Mouse (Mus musculus) spleen, postnatal 10 days (tissue): ENCODE measurements around the gene Tbc1d9.
"Not testable (repeated sequence)": the region's sequence is repeated elsewhere in the genome, so short reads cannot be mapped to it uniquely, and the experiment has no call there.

Experiments used
- DNase-seq, 2 experiments: peaks; one replicate each; pipeline ENCODE4 v3.0.0; 2021 to 2022; ENCODE audit warnings: low spot score in 2 of 2

Tbc1d9 gene

DNA sequence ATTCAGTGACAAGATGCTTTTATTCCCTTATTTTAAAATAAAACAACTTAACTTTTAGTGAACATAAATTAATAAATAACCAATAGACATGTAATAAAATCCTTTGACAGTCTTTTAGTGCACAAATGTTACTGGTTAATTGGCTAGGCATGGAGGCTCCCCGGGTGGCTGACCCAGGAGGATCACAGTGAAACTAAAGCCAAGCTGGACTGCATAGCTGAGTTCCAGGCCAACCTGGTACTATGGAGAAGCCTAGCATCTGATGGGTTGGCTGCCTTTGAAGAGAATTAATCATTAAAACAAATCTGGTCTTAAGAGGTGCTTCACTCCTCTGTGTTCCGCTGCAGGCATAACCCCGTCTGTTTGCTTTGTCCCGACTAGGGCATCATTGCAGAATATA is 67.9 kb downstream of the Tbc1d9 start:
- no peak for DNase-seq

DNA sequence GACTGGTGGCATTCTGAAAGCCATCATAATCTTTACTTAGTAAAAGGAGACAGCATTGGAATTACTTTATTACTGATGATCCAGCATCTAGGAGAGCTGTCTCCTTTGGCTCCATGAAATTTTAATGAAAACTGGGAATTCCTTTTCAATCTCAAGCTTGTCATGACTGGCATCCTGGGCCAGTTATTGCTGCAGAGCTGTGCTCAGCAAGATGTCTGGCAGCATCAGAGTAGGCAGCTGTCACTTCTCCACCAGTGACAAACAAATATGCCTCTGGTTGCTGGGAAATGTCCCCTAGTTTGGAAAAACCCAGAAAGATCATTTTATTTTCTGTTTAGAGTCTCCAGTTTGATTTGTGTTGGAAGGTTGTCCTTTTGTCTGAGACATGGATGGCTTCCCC is 74.2 kb downstream of the Tbc1d9 start:
- no peak for DNase-seq

DNA sequence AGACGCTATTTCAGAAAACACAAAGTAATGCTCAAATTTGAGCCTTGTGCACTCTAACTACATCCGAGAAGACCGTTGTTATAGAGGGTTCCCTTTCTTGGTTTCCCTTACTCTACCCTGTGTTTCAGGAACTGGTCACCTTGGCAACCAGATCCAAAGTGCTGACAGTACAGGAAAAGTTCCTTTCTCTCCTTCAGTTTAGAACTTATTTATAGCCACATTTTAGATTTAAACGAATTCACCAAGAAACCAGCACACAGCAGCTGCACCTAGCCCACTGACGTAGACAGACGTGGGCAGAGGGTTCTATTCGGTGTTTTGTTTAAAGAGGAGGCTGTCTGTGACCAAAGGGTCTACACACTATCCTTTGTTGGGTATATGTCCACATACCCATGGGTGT is 79.0 kb downstream of the Tbc1d9 start:
- no peak for DNase-seq

DNA sequence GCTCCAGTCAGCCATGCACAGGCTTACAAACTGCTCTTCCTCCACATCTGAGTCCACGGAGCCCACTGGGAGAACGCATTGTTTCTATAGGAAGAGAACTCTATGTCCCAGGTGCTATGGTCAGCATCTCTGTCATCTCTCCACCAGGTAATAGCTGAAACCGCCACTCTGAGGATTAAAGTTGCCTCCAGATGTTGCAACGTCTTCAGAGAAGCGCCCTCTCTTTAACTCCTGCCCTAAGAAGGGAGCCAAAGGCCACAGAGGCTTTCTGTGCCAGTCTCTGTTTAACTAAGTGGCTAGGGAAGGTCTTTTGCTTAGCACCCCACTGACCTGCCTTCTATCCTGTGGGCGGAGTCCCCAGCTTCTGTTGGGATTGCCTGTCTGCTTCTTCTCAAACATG is 85.7 kb downstream of the Tbc1d9 start:
- DNase-seq: no peak

DNA sequence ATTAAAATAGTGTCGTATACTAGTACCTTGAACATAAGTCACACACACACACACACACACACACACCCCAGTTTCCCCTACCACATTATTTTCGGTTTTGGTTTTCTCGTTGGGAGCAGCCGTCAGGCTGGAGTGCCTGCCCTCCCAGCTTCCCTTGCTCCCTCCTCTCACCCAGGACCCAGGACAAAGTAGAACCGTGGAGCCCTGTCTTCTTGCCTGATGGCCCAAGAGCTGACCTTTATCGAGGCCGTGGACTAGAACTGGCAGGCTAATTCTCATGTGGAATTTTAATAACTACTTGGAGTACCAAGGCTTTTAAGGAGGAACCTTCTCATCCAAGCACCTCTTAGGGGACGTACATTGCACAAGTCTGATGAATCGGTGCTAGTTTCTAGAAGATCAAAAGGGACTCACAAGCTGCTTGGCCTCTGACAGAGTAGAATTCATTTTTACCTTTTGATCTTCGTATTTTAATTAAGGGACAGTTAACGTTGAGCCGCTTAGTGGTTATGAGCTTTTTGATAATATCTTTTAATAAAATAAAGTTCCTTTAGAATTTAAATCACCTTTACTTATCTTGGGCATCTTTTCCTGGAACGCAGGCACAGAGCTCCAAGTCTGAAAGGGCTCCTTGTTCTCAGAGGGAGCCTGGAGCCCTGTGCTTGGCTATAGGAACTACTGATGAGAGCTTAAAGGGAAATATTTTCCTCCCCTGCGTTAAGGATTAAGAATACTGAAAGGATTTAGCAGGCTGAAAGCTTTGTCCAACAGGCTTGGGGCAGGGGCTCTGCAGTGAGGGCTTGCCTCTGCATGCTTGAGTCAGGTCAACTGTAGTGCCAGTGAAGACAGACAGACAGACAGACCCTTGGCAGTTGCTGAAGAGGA is 86.5 kb downstream of the Tbc1d9 start:
- no peak for DNase-seq

DNA sequence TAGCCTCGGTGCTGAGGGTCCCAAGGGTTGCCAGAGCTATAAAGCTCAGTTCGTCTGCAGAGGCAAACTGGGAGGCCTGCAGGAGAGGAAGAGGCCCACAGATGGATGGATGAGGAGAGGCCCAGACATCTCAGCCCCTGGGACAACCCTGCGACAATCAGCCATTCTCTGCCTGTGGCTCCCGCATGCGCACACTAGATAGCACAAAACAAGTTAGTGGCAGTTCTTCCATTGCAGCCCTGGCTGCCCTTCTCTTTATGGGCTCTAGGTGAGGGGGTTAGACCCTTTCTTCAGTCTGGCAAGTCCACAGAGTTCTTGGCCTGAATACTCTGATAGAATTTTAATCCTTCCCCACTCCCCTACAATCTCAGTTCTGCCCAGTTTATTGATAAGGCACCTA is 87.6 kb downstream of the Tbc1d9 start:
- no peak for DNase-seq

DNA sequence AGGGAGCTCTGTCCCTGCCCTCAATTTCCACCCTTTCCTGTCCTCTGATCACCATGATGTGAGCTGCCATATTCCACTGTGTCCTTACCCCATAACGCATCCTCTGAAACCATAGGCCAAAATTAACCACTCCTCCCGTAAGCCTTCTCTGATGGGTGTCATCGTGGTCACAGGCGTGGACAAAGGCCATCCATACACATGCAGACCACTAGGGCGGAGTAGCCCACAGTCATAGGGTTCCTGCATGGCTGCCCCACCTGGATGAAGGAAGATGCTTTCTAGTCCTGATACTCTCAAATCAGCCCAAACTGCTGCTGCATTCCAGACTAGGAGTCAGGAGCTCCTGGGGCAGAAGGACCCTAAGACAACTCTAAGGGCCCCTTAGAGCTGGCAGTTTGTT is 92.5 kb downstream of the Tbc1d9 start:
- DNase-seq: no peak

DNA sequence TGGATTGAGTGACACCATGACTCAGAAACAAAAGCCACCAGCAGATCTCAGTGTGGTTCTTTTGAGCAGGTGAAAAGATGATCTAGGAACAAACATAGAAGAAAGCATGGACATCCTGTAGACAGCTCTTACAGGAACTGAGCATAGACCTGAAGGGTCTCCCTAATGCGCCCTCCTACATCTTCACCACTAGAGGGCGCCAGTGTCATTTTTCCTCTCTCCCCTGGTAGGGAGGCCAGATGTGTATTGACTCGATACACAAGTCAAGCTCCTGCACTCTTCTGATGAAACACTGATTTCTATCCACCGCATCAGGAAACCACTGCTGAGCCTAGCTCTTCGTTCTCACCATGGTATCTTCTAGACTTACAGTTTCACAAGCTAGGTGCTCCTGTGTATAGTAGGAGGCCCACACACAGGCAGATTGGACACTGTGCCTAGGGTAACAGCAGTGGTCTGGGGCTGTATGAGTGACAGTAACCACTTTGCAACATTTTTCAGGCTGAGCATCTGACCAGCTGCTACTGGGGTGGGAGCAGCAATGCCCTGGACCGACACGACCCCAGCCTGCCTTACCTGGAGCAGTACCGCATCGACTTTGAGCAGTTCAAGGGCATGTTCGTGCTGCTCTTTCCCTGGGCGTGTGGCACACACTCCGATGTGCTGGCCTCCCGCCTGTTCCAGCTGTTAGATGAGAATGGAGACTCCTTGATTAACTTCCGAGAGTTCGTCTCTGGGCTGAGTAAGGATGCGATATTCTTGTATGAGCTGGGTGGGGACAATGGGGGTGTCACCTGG is 95.5 kb downstream of the Tbc1d9 start:
- DNase-seq: peak; percentile 41 to 67

DNA sequence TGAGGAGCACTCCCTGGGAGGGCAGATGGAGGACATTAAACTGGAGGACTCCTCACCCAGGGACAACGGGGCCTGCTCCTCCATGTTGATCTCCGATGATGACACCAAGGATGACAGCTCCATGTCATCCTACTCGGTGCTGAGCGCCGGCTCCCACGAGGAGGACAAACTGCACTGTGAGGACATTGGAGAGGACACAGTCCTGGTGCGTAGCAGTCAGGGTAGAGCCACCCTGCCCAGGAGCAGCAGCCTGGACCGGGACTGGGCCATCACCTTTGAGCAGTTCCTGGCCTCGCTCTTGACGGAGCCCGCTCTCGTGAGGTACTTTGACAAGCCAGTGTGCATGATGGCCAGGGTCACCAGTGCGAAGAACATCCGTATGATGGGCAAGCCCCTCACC is 106.0 kb downstream of the Tbc1d9 start:
- no peak for DNase-seq

DNA sequence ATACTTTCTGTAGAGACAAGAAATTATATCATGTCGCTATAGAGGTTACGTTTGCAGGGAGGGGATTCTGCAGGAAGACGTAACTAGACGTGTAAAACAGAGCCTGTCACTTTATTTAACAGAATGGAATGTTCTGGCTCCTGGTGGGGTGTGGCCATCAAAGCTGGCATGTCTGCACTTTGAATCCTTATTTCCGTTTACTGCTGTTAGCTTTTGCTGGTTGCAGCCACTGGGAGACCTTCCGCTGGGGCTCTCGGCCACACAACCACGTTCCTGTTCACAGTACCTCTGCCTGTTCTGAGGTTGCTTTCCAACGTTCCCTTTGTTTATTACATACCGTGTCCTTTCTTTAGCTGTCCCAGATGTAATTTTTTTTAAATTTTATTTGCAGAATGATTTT is 107.3 kb downstream of the Tbc1d9 start:
- DNase-seq: no peak

DNA sequence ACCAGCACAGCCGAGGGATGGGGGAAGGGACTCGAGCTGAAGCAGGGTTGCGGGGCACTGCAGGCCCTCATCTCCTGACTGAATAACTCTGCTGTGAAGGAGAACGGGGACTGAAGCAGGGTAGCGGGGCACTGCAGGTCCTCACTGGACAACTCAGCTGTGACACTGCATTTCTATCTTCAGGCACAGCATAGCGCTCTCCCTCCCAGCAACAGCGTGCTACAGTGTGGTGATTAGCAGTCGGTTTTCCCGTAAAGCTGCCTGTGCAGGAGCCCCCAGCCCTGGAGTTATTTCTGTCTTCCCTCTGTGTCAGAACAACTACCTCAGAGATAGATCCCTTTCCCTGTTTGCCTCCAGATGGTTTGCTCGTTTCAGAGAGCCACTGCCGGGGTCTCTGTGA is 109.3 kb downstream of the Tbc1d9 start:
- DNase-seq: no peak

DNA sequence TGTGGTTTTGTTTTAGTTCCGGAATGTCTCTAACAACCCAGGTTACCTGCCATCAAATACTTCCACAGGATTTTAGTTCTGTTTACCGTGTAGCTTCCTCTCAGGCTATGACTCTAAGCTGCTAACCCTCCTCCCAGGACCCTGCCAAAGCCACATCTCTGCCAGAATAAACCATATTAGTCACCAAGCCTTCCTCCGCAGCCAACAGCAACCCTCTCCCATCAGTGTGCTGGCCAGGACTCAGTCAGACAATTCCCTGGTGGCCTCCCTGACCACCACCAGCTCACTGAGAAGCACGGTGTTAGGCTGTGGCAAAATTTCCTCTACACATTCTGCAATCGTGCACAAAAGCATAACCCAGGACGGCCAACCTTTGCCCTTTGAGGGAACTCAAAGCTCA is 113.3 kb downstream of the Tbc1d9 start:
- no peak for DNase-seq

DNA sequence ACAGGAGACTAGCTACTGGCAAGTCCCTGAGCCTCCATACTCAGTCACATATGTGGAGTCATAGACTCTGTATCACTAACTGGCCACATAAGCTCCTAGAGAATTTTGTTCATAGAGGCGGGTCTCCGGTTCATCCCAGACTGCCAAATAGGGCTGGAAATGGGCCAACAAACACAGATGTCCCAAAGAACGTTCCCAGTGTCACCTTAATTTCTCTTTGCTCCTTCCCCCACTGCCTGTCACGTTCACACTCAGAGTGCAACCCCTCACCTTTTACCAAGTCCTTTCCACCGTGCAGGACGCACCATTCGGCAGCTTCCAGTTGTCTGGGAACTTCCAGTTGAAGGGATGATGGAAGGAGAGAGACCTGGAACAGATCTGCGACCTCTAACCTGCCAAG is 120.2 kb downstream of the Tbc1d9 start:
- DNase-seq: no peak

DNA sequence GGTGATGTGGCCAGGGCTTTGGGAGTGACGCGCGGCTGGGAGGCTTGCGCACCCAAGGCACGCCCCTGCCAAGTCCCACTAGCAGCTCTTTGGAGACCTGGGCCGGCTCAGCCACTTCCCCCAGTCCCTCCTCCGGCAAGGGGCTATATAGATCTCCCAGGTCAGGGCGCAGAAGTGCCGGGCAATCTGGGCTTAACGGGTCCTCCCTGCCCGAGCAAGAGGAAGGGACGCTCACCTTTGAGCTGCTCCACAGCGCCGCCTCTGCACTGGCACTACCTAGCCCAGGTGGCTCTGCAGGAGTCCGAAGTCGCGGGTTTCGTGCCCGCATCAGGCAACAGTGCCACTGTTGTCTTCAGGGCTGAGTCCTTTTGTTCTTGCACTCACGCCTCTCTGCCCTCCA is 125.0 kb downstream of the Tbc1d9 start, which contains the start of gene Ucp1:
Gene Ucp1 (plus strand): TSS at position 177 of the 400 bp plus-strand sequence.
- DNase-seq: no peak

DNA sequence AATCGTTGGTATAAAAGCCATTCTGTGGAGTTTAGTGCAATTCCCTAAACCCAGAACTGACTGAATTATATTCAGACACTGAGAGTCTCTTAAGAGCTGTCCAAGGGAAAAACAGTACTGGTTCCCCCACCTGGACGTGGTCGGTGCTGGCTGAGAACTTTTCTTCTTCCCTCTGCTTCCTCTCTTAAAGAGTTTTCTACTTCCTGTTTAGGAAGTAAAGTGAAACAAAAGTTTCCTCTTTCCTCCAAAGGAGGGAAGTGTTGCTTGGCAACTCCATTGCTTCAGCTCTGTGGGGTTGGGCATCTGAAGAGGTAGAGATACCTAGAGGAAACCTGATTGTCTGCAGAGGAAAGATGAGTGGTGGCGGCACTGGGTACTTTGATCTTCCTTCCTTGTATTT is 132.2 kb downstream of the Tbc1d9 start:
- no peak for DNase-seq

DNA sequence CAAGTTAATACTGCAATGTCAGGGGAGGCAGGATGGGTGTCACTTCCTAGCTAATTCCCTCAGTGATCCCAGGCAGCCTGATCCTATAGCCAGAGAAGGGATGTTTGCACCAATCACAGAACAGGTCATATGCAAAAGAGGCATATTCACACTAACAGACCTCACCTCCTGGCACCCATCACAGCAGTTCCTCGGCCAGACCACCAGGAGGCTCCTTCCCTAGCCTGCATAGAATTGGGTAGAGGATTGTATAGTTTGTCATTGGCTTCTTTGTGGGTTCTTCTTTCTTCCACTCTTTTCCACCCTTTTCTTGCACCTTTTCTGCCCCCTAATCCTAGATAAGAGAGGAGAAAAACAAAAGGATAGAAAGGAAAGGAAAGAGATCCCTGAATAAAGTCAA is 135.0 kb downstream of the Tbc1d9 start:
- peak in 1 of 2 experiments; percentile 37 for DNase-seq

DNA sequence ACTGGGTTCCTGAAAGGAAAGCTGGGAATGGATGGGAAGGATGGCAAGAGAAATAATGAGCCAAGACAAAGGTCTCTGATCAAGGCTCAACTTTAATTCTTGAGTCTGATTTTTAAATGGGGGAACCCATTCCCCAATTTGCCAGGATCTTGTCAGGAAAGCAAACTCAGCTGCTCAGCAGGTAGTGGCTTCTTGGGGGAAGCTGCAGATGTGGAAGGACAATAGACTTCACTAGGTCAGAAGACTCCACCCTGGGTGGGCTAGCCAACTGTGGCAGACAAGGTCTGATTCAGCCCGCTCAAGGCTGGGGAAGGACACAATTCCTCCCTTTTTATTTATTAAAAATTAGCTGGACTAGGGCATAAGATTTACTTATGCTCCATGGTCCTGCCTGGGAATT is 139.8 kb downstream of the Tbc1d9 start:
- no peak for DNase-seq

DNA sequence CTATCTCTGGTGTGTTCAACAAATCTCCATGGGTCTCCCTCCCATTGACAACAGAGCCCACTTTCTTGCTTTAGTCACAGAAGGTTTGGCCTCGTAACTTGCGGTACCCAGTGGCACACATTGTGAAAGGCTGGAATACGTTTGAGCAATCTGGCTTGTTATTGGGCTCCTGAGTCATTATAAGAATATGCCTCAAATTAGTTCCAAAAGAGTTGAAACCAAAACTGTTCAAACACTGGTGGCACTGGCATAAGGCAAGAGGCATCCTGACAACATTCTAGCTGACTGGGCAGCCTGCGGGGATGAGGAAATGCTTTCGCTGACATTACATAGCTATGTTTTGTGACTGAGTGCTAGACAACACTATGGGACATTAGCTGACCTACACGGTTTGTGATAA is 144.7 kb downstream of the Tbc1d9 start:
- DNase-seq: no peak

DNA sequence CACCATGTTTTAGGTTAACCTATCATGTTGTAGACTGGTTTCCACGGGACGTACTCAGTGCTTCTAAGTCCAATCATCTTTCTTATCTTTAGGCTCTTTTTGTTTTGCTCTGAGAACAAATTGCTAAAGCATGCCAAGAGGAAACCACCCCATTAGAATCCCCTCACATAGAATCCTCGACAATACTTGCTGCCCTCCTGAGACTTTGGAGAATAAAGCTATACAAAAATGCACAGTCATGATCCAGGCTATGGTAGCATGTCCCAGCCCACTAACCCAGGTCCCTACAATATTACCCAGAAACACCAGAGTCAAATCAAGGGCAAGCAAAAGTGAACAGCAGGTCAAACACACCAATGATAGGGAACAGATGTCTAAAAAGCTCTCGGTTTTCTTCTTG is 149.9 kb downstream of the Tbc1d9 start:
- DNase-seq: not testable (repeated sequence)

DNA sequence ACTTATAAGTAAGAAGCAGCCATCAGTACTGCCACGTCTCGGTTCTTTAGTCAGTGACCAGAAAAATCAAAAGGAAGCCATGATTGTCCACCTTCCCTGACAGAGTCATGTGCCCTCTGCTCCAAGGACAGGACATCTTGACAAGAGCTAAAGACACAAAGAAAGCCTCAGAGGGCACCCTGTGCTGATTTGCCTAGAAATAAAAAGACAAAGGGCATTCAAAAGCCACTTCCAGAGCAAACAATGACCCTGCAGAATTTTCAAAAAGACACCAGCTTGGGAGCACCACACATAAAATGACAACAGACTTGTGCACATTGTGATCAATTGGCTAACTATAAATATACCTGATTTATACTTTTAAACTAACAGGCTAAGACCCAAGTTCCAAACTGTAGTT is 150.5 kb downstream of the Tbc1d9 start:
- no peak for DNase-seq

DNA sequence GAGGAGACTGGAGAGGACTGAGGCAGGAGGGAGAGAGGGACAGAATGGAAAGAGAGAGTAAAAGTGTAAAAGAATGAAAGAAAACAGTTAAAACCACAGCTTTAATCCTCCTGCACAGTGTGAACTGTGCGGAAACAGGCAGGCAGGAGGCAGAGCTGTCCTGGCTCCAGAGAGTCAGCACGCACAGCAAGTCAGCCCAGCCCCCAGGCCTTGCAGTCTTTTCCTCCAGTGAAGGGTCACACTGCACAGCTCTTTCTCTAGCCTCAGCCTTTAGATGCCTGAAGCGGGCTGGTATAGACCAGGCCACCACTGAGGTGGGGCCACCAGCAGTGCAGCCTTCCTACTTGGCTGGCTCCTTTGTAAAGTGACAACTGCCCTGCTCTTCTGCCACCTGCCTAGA is 155.4 kb downstream of the Tbc1d9 start:
- no peak for DNase-seq

DNA sequence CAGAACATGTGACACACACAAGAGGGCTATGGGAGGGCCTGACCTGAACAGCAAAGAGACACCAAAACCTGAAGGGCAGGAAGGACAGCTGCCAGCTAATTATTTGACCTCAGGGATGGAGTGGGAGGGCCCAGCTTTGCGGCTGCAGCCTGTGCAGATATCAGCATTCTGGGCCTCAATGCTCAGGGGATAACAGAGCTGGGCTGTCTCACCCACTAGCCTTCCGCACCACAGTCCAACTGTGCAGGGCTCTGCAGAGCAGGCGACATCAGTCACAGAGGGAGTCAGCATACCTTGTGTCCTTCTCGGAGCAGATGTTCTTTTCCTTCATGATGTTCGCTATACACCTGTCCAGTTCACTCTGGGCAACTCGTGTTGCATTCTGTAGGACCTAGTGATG is 157.2 kb downstream of the Tbc1d9 start:
- no peak for DNase-seq
